Mouse (Mus musculus): ENCODE results near the gene 1700023F06Rik. TPM values are rescaled to one million over a fixed set of nuclear protein-coding genes. Genes with fewer than 3 reads are reported as not detected.
"Not testable (repeated sequence)": the region's sequence is repeated elsewhere in the genome, so short reads cannot be mapped to it uniquely, and the experiment has no call there.

Gene 1700023F06Rik
- total RNA-seq, 2 experiments from 2014 or later: not detected

DNA sequence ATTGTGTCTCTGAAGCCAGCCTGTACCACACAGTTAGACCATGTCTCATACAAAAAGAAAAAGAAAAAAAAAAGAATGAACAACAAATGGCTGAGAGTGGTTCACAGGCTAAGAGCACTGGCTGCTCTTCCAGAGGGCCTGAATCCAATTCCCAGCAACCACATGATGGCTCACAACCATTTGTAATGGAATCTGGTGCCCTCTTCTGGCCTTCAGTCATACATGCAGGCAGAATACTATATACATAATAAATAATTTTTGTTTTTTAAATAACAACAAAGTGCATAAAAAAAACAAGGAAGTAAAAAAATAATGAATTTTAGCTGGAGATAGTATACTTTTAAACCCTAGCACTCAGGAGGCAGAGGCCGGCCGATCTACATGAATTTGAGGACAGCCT, 21.2 kb upstream of the 1700023F06Rik start:
- DNase-seq: no peak
- intact Hi-C loops (cut with DNase I): loop anchor here (5.0 kb wide), 2 partner anchors 62 to 178 kb away; no protein-coding TSS in a partner anchor

DNA sequence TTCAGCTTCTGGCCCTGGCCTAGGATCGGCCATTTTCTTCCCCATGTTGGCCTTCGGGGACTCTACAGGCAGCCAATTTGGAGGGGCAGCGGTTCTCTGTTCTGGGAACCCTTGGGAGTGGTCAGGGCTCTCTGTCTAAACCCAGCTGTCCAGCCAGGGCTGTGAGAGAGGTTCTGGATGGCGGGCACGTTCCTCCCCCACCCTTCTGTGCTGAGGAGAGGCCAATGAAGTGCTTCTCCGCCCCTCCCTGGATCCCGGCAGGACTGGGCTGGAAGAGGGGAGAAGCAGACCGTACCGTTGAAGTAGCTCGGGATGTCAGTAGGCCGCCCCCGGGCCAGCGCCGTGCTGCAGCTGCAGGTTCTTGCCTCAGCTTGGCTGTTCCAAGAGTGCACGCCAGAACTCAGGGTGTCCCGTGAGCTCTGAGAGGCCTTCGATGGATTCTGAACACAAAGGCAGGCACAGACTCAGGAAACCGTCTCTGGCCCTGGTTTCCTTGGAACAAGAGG, 15.6 kb upstream of the 1700023F06Rik start:
- DNase-seq: peak; percentile 40 to 49
- intact Hi-C loops (cut with DNase I): no loop called here

DNA sequence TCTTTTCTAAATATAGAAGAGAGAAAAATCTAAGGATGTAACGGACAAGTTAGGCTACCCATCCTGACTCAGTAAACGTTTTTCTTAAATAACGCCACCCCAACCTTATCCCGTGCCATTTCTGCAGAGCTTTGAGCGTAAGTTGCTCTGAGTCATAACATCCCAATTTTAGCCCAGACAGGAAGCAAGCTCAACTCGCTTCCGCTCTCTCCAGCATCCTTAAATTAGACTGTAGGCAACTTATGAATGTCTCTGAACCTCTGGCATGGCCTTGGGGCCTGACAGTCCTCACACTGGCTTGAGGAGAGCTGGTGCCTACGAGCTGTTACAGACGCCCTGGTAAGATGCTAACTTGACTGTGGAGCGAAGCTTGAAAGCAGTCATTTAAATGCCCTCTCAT, 15.1 kb upstream of the 1700023F06Rik start:
- no peak for DNase-seq
- intact Hi-C loops (cut with DNase I): no loop called here

DNA sequence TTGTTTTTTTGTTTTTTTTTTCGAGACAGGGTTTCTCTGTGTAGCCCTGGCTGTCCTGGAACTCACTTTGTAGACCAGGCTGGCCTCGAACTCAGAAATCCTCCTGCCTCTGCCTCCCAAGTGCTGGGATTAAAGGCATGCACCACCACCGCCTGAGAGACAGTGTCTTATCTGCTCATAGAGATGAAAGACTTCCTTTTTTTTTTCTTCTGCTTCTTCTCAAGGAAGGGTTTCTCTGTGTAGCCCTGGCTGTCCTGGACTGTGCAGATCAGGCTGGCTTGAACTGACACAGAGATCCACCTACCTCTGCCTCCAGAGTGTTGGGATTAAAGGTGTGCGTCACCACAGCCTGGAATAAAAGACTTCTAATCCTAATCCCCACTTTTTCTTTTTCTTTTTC, 14.4 kb upstream of the 1700023F06Rik start:
- intact Hi-C loops (cut with DNase I): not testable (repeated sequence)

DNA sequence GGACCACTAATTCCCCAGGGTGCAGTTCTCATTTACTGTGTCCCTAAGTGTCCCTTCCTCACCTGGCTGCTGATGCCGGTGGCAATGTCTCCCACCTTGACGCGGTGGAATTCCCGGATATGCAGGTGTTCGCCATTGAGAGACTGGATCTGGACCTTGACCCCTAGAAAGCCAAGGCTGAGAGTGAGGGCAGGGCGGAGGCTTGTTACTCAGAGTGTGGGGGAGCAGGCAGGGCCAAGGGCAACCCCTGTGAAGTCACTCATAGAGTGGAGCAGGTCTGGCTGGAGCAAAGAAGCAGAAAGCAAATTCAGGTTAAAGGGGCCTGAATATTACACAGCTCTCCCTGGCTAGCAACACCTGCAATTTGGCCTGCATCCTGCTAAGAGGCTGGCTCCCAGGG, 13.1 kb upstream of the 1700023F06Rik start:
- no peak for DNase-seq
- intact Hi-C loops (cut with DNase I): no loop called here

More for the DNA sequence above, 14.4 kb upstream of the 1700023F06Rik start:
- not testable (repeated sequence) for DNase-seq

DNA sequence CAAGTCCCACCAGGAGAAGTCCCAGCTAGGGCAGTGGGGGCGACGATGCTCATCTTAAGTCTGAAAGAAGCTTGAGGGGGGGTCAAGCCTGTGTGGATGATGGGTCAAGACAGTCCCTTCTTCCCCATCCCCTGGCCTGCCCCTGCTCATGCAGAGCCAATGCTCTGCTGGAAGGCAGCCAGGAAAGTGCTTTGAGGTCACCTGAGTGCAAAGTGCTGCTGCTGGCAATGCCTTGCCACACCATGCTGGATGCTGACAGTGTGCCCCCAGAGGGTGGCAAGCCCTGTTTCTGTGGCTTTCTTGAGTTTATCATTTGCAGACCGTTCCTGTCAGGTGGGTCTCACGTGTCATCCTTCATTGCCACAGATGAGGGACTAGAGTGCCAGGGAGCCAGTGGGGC, 11.6 kb upstream of the 1700023F06Rik start:
- intact Hi-C loops (cut with DNase I): no loop called here
- DNase-seq: no peak

DNA sequence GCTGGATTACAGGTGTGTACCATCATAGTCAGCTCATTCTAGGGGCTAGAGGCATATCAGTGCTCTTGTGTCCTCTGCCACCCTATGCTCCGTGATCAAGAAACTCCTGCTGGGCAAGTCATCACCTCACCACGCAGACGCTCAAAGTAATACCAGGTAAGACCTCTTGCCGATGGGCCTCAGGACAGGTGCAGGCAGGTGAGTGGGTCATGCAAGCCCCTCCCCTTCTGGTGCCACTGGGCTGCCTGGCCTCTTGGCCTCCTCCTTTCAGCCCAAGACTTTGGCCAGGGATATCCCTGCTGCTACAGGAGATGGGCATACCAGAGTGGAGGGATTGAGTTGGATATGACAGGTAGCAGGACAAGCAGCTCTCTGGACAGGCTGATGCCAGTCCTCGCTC, 10.9 kb upstream of the 1700023F06Rik start:
- DNase-seq: no peak
- intact Hi-C loops (cut with DNase I): no loop called here

DNA sequence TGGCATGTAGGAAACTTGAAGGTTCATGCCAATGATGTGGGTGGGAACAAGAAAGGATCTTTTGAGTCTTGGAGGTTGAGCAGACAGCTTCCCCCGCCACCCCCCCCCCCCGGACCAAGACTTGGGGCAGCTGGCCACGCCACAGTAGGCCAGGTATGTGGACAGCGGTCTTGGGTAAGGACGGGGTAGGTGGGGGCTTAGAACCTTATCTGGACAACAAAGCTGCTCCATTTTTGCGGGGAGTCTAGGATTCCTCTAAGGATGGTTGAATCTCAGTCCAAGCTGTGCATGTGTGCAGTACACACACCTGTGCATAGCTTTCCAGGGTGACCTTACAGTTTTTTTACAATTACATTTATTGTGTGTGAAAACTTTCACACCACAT, 10.2 kb upstream of the 1700023F06Rik start:
- no peak for DNase-seq
- intact Hi-C loops (cut with DNase I): no loop called here

DNA sequence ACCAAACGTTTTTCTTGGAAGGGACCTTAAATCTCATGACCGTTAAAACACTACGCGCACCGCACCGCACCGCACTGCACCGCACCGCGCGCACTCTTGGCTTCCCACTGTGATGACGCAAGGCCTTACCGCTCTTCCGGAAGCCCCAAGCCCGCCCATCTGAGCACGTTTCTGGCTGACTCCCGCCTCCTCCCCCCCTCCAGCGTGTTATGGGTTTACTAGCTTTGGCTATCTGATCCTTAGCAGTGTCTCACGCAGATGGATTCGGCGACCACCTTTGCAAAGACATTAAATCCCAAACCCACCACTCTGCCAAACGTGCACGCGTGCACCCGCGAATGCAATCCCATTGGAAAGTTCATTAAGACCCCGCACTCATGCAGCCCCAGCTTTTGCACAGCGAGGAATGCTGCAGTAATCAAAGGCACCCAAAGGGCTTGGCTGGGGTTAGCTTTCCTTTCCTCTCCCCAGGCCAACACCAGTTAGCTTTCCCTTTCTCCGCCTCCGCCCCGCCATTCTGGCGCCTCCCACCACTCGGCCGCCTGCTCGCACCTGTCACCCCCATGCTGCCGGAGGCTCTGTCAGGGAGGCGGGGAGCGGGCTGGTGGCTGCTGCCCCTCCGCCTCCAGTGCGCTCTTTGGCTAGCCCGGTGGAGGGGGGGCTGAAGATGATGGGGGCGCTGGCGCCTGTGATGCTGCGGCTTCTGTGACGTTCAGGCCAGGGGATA, 9.6 kb upstream of the 1700023F06Rik start, which contains the start of gene Spata32:
TSS of gene Spata32 (minus strand) at position 643 of the 727 bp plus-strand sequence.
- DNase-seq: peak; percentile 55 to 61
- intact Hi-C loops (cut with DNase I): no loop called here

DNA sequence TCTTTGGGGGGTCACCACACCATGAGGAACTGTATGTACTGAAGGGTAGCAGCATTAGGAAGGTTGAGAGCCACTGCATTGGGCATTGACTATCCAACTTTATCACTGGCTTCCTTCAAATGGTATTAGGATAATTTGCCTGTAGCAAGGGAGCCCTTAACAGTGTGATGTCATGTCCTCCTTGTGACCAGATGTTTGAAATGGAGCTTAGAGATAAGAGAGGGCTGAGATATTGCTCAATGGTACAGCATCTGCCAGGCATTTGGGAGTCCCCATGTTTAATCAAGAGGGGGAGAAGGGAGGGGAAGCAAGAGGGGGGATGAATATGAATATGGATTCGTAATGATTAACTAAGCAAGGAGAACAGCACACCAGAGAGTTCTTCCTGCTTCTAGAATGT, 7.0 kb upstream of the 1700023F06Rik start:
- DNase-seq: no peak
- intact Hi-C loops (cut with DNase I): no loop called here

DNA sequence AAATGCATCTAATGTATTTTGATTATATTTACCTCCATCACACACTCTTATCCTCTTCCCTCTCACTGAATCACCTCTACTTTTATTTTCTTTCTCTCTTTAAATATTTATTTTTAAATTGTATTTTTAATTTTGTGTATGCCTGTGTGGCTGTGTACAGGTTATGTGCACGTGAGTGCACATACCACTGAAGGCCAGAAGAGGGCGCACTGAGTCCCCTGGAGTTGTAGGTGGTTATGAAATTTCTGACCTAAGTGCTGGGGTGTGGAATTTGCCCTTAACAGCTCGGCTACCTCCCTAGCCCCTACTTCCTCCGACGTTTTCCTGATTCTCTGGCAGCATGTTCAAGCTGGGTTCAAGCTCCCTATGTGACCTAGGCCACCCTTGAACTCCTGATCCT, 5.4 kb upstream of the 1700023F06Rik start:
- intact Hi-C loops (cut with DNase I): no loop called here
- DNase-seq: no peak

DNA sequence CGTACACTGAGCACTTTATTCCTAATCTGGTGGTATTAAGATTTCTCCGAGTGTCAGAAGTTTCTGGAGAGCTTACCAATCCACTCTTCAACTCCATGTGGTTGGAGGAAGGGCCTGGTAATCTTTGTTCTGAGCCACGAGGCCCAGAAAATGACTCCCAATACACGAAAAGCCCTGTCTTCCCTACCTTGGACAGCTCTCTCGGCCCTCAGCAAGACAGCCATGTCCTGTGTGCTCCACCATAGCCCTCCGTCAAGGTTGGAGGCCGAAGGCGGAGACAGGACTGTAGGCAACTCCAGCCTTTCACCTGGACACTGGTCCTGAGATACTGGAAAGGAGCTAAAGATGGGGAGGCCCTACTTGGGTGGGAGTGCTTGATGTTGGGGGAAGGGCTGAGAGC, 1.9 kb upstream of the 1700023F06Rik start:
- intact Hi-C loops (cut with DNase I): no loop called here
- no peak for DNase-seq

DNA sequence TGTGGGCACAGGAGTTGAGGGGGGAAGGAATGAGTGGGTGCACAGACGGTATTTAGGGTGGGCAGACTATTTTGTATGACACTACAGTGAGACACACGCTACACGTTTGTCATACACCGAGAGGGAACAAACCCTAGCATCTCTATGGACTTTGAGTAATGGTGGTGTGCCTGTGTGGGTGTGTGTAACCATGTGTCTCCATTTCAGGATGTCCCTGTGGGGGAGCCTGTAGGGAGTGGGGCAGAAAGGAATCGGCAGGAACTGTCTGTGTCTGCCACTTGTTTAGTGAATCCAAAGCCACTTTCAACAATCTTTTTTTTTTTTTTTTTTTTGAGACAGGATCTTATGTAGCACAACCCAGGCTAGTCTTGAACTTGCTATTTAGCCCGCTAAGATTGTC, 2.2 kb downstream of the 1700023F06Rik start:
- intact Hi-C loops (cut with DNase I): no loop called here
- no peak for DNase-seq

DNA sequence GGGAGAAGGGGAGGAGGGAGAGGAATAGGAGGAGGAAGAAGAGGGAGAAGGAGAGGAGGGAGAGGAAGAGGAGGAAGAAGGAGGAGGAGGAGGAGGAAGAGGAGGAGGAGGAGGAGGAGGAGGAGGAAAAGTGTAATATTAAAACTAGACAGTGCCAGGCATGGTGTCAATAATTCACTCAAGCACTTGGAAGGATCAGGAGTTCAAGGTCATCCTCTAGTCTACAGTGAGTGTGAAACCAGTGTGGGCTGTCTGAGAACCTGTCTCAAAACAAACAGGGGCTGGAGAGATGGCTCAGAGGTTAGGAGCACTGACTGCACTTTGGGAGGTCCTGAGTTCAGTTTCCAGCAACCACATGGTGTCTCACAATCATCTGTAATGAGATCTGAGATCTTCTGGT, 6.0 kb downstream of the 1700023F06Rik start:
- intact Hi-C loops (cut with DNase I): no loop called here
- DNase-seq: no peak

DNA sequence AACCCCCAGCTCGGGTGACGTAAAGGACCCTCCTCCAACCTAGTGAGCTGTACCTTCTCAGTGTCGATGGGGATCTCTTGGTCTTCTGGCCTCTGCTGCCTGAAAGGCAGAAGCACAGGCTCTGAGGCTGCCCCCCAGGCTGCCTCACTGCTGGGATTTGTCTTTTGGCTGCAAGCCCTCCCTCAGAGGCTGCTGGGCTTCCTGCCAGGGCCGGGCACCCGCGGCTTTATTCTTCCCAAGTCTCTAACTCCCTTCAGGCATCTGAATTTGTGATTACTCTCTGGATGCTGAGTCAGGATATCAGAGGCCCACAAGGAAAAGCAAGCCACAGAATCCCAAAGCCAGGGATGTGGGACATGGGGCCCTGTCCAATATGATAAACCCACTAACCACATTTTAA, 6.7 kb downstream of the 1700023F06Rik start:
- intact Hi-C loops (cut with DNase I): no loop called here
- DNase-seq: peak; percentile 40 to 61

DNA sequence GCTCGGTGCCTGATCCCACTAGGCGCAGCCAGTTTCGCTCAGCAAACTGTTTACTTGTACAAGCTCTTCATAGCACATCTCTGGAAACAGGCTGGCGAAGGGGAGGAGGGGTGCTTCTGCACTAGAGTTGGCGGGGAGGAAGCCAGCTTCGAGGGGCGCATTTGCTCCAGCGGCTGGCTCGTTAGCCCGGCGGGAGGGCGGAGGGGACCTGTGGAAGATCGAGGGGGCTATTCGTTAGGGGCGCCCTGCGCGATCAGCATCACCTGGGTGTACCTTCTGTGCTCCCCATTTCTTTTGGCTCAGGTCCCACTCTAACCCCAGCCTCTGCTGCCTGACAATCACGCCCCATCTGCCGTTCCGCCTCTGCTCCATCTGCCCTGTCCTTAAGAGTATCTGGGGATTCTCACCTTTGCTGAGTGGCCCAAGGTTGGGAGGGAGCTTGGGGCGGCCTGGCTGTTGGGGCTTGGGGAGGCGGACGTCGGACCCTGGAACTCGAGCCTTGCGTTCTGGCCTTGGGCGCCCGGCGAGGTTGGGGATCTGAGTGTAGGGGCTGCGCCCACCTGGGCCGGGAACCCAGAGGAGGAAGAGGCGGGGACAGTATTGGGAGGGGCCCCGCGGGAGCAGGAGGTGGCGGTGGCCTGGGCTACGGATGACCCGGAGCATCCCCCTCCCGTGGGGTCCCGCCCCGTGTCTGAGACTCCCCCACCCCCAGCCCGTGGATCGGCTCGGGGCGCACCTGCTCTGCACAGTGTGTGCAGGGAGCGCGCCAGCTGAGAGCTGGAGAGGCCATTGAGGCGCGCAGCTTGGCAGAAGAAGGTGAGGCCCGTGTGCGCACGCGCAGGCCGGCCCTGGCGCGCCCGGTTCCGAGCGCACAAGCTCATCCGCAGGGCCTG, 9.2 kb downstream of the 1700023F06Rik start:
- DNase-seq: peak; percentile 56 to 58
- intact Hi-C loops (cut with DNase I): no loop called here

DNA sequence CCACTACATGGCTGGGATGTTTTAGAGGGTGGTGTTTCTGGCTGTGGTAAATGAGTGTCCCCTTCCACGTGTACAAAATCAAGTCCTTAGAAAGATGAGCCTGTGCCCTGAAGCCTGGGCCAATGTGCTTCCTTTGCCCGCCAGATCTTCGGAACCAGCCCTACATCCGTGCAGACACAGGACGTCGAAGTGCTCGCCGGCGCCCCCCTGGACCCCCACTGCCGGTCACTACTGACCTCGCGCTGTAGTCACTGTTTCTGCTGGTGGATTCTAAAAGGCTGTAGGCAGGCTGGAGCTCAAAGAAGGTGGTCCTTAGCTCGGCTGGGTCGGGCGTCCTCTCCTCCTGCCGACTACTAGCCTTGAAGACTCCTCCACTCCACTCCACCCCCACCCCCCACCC, 10.0 kb downstream of the 1700023F06Rik start:
- intact Hi-C loops (cut with DNase I): no loop called here
- DNase-seq: no peak

DNA sequence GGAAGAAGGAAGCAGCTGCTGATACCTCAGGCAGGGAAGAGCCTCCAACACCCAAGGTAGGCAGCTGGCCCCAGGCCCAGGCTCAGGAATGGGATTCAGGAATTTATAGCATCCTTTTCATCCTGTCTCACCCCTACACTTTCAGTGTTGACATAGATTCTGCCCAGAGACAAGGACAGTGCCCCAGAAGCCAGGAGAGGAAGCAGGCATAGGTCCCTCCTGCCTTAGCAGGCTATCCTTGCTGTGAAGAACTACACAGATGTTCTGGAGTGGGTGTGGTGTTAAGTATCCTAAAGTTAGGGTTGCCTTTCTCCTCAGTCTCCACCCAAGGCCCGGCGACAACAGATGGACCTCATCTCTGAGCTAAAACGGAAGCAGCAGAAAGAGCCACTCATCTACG, 11.0 kb downstream of the 1700023F06Rik start:
- intact Hi-C loops (cut with DNase I): no loop called here

DNA sequence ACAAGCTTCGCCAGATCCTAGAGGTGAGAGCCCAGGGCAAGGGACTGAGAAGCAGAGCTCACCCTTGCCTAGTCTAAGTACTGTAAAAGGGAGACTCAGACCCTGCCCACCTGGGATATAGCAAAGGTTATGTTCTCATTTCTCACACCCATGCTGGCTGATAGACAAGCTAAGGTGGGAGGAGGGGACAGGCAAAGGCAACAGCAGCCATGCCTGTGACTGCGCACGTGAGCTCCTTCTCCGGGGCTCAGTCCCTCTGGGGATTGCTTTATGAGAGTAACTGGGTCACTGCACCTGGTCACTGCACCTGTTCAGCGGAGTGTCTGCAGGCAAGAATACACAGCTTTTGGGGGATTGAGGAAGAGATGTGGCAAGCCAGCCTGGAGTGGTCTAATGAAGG, 12.7 kb downstream of the 1700023F06Rik start:
- intact Hi-C loops (cut with DNase I): no loop called here
- no peak for DNase-seq

More for the DNA sequence above, 11.0 kb downstream of the 1700023F06Rik start:
- no peak for DNase-seq

DNA sequence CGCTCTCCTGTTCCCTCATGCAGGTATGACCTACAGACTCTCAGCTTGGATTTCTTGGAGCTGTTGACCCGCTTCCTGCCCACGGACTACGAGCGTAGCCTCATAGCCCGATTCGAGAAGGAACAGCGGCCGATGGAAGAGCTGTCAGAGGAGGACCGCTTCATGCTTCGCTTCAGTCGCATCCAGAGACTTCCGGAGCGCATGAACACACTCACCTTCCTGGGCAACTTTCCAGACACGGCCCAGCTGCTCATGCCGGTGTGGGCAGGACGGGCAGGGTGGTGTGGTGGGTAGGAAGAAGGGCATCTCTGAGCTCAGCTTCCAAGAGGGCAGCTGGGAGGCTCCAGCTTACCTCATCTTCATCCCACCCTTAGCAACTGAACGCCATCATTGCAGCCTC, 13.1 kb downstream of the 1700023F06Rik start:
- intact Hi-C loops (cut with DNase I): no loop called here
- DNase-seq: no peak

DNA sequence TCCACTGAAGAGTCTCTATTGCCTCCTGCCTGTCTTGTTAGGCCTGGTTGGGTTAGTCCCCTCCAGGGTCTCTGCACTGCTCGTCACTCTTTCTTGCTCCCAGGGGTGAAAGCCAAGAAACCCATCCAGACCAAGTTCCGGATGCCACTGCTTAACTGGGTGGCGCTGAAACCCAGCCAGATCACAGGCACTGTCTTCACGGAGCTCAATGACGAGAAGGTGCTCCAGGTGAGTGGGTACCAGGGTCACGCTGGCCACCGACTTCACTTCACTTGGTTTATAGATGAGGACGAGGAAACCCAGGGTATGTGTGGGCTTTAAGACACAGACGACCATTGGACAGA, 14.6 kb downstream of the 1700023F06Rik start:
- intact Hi-C loops (cut with DNase I): no loop called here
- DNase-seq: no peak
